Mouse (Mus musculus): ENCODE data around the gene Wwtr1. TPM values are rescaled to one million over a fixed set of nuclear protein-coding genes. Genes with fewer than 3 reads are reported as not detected.

The Wwtr1 gene
- total RNA-seq, 2 experiments from 2014 or later: 22.9 to 25.2 TPM

DNA sequence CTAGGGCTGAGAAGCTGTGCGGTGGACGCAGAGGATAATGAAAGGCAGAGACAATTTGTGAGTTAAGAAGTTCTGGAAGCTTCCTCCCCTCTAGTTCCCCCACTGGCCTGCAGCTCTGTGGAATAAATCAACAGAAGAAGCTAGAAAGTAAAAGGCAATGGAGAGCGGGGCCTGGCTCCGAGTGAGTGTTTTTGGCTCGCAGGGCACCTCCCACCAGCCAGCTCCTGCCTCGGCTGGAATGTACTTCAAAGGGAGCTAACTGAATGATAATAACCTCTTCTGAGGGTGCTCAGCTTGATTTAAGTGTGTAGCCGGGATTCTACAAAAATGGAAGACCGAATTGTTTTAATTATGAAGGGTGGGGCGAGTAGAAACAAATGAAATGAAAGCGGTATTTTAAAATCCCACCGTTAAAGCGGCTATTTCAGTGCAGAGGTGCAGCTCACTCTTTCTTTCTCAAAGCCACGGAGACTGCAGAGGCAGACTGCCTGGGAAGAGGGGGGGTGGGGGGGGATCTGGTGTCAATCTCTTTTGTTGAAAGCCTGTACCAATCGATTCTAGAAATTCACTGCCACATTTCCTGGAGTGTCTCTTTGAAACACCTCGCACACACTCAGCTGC is 104.6 kb downstream of the Wwtr1 start:
- DNase-seq: peak in 1 of 2 experiments; percentile 29
- intact Hi-C loops (cut with DNase I): loop anchor here (2.0 to 5.0 kb wide), 4 partner anchors 36 to 154 kb away; partner anchors contain the start of gene Wwtr1

DNA sequence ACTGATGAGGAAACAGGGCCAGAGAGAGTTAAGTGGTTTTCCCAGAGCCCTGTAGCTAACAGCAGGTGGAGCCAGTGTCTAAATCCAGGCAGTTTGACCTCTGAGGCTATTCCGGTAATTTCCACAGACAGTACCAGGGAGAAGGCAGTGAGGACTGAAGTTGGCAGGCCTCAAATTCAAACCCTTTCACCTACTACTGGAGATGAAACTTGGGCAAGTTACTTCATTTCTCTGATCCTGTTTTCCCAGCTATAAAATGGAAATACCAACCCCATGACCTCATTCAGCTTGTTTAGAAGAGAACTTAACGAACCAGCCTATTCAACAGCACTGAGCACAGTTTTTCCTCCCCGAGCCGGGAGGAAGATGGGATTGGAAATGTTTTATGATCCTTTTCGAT is 105.4 kb downstream of the Wwtr1 start:
- intact Hi-C loops (cut with DNase I): loop anchor here (2.0 to 5.0 kb wide), 4 partner anchors 37 to 154 kb away; partner anchors contain the start of gene Wwtr1
- DNase-seq: peak in 1 of 2 experiments; percentile 47

DNA sequence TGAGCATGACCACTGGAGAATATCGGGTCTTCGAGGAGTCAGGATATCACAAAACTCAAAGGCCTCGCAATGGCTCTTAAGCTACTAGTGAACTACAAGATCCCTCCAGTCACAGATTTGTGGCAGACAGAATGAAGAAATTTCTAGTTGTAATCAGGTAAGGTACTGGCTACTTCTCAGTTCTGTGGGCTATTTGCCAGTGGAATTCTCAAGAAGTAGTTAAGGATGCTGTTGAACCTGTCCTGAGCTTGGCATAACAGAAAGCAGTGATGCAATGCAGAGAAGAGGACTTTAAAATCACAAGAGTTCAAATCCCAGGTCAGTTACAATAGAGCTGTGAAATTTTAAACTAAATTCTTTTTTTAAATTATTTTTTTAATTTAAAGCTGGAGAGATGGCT is 106.4 kb downstream of the Wwtr1 start:
- DNase-seq: no peak
- intact Hi-C loops (cut with DNase I): no loop called here

DNA sequence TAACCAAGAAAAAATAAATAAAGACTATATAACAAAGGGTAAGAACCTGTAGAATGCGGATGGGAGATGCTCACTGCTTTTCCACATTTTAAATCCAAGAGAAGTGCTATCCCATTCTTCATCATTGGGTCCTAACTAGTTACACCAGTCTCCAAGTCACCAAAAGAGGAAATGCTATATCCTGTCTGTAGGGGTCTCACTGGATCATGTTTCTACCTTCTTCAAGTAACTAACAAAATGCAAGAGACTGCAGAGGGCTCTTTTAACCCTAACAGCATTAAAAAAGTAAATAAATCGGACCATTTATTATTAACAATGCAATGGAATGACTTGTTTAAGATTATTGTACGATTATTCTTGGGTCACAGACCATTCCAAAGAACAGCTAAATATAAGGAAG is 109.4 kb downstream of the Wwtr1 start:
- intact Hi-C loops (cut with DNase I): no loop called here
- DNase-seq: no peak

DNA sequence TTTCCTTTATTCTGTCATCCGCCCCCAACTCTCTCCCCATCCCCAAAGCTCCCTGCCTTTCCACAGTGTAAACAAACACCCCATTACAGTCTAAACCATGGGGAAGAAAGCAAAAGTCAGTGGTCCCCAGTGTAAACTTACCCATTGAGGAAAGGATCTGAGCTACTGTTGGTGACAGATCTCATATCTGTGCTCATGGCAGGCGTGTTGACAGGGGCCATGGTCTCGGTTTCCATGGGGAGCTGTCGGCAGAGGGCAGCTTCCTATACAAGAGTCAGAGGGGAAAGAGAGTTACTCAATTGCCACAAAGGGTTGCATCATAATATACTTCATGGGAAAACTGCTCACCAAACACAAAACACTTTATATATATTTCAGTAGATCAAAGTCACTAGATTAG is 112.4 kb downstream of the Wwtr1 start:
- intact Hi-C loops (cut with DNase I): no loop called here

DNA sequence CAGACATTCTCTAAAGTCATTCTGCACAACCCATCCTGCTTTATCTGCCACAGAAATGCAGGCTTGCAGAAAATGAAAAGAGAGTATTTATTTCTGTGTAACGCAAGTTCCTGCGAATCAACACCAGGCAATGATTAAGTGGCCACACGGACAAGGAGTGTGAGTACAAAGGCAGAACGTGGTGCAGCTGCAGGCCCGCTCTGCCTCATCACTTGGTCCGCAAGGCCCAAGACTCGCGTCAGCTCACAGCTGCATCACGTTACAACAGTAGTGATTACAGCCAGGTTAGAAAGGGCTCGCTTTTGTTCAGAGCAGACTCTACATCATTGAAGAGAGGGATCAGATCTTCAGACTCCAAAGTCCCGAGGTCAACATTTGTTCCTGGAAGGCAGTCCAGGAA is 117.1 kb downstream of the Wwtr1 start:
- intact Hi-C loops (cut with DNase I): no loop called here
- no peak for DNase-seq

More for the DNA sequence above, 112.4 kb downstream of the Wwtr1 start:
- DNase-seq: no peak

DNA sequence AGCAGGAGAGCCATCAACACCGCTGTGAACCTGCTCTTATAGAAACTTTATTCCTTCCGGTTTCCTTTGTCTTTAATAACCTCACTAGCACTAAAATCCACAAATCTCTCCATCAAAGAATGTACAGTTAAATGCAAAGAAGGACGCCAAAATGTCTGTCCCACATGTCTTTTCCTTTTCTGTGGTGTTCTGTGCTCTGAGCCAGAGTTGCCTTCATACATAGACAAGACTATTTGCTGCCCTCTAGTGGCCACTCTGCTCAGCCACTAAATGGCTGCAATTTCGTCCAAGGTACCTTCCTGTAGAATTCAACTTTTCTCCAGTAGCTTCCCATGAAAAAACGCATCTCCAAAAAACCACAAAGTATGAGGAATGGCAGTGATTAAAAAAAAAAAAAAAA is 127.3 kb downstream of the Wwtr1 start:
- intact Hi-C loops (cut with DNase I): loop anchor here (2.0 kb wide), 1 partner anchor 180 kb away; no protein-coding TSS in a partner anchor
- peak in 1 of 2 experiments; percentile 34 for DNase-seq

DNA sequence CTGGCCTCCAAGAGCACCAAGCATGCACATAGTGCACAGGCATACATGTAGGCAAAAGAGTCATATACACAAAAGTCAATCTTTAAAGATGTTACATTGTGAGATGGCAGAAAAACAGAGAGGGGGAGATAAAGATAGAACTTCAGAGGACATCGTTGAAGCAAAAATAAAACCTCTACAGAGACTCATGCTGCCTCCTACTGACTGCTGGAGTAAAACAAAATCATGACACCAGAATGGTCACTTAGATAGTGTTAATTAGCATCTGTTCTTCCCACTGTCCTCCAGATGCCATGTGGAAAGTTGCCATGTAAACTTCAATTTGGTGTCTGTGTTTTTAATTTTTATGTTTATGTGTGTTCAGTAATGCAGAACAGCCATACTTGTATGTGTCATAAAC is 127.8 kb downstream of the Wwtr1 start:
- intact Hi-C loops (cut with DNase I): loop anchor here (2.0 kb wide), 1 partner anchor 179 kb away; no protein-coding TSS in a partner anchor

DNA sequence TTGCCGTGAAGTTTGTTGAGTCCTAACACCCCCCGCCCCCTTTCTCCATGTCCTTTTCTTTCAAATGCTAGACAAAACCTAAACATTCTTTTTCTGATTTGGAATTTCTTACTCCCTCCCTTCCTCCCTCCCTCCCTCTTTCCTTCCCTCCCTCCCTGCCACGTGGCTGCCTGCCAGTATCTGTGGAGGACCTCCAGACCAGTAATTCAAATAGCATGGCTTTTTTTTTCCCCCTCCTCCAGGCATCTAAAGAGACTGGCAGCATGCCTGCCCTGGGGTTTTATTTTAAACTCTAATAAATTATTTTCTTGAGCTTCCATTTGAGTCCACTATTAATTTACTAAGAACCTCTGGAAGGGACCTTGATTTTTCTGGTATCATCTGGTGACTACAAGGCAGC is 130.0 kb downstream of the Wwtr1 start:
- intact Hi-C loops (cut with DNase I): no loop called here
- DNase-seq: peak in 1 of 2 experiments; percentile 8

More for the DNA sequence above, 127.8 kb downstream of the Wwtr1 start:
- no peak for DNase-seq

DNA sequence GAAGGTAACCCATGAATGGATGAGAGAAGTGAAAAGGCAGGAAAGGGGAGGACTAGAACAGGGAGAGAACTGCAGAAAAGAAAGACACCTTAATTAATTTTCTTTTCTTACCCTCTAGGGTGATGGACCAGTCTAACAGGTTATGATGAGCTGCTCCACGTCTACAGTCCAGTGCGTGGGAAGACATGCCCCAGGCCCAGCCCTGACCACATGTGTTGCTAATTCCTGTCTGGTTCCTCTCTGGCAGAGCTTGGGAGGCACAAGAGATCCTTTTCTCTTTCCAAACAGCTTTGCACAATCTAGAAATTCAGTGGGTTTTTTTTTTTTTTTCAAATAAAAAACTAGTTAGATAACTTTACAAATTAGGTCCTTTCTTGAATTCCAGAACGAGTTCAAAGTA is 134.8 kb downstream of the Wwtr1 start:
- no peak for DNase-seq
- intact Hi-C loops (cut with DNase I): no loop called here

DNA sequence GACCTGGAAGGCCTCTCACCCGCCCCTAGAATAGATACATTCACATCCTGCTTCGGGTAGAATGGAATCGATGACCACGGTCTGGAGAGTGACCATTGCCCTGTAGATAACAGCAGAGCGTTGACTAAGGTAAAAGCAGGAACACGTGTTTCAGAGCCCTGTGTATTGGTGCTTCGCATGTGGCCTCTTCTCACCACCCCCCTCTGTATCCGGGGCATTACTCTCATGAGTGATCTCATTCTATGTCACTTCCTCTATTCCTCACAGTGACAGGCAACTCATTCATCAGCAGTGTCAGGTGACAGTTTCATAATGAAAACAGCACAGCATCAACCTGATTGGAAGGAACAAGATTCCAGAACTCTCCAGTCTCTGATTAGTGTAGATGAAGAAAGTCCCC is 140.3 kb downstream of the Wwtr1 start:
- intact Hi-C loops (cut with DNase I): no loop called here
- DNase-seq: no peak

DNA sequence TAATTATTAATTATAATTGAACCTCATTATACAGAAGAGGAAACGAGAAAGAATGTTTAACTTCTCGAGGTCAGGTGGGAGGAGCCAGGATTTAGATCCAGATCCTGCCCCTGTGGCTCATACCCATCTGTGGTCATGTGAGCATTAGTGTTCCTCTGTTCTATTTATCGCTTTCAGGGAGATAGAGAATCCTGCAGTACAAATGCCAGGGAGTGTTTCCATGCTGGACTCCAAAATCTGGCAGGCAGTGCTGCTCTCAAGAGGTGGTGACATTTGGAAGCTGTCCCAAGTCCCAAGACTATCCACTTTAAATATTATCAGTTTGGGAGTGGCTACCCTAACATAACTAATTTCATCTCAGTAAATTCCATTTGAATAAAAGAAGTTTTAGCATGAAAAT is 144.0 kb downstream of the Wwtr1 start:
- intact Hi-C loops (cut with DNase I): no loop called here
- DNase-seq: no peak

DNA sequence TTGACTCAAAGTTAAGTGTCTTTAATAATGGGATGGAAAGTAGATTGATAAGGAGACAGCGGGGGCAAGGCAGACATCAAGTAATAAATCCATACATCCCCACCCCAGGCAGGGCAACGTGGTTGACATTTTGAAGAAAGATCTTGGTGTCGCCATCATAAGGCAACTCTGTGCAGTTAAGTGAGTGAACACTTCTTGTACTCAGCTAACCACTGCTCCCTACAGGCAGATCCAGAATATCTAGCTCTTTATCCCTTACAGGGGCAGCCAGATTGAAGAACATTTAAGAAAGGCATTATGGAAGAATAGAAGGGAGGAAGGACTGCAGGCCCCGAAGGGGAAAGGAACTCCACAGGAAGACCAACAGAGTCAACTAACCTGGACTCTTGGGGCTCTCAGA is 146.2 kb downstream of the Wwtr1 start:
- intact Hi-C loops (cut with DNase I): no loop called here

DNA sequence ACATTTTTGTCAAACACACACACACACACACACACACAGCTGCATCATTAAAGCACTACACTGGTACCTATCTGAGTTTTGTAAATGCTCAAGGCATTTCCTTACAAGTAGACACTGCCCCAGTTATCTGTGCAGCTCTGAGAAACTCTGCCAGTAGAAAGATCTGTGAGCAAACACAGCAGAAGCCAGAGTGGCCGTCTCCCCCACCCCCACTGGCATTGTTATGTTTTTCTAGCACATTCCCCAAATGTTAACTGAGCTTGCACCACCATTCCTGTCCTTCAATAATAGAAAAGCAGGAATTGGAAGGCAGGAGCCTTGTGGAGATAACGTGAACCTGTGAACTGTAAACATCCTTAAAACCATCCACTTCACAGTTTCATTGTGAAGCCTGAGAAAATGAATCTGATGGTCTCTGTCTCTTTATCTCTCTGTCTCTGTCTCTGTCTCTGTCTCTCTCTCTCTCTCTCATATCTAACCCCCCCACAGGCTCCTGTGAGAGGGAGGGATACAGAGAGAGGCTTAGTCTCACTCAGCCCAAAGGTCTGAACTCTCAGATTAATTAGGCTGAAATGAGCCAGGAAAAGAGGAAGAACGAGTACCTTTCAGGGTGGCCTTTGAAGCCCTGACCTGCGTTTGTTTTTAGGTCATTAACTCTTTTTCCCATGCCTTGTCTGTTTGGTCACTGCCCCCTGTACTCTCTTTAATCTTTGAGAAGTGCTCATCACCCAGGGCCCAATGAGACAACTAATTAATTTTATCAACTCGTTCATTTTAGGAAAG is 146.8 kb downstream of the Wwtr1 start:
- intact Hi-C loops (cut with DNase I): no loop called here
- no peak for DNase-seq

More for the DNA sequence above, 146.2 kb downstream of the Wwtr1 start:
- no peak for DNase-seq

DNA sequence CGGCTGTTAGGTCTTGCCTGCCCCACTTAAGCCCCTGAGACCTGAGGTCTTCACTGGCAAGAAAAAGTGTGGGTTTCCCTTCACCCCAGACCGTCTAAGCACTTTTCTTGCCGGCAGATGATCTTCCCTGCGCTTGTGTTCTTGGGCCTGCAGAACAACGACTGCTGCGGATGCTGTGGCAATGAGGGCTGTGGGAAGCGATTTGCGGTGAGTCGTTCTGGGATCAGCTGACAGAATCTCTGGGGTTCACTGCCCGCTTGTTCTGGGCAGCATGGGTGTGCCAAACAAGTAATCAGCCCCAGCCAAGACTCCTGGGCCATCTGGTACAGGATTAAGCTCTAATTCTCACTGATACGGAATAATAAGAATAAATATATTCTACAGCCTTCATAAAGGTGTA is 149.4 kb downstream of the Wwtr1 start:
- intact Hi-C loops (cut with DNase I): no loop called here
- no peak for DNase-seq

DNA sequence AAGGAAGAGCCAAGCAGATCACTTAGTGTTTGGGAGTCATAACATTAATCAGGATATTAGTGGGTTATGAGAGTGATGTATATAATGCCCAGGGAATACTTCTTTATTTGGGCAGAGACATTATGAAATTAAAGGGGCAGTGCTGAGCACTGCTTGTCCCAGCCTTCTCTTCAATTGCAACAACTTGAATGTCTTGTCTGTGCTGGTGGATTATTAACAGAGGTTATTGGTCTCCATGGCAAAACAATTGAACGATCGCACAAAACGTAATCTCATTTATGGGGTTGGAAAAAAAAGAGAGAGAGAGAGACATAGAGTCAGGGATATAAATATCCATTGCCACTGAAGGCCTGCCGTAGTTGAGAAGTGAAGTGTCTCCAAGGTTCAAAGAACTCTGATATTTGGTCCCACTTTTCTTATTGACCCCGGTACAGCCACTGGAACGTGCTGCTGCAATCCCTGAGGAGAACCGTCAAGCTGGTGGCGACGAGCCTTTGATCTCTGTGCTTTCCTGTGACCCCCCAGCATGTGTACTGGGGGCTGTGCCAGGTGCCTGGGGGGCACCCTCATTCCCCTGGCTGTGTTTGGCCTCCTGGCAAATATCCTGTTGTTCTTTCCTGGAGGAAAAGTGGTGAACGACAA is 150.5 kb downstream of the Wwtr1 start, which contains the start of gene Tm4sf4:
Gene Tm4sf4 (plus strand): TSS at position 226 of the 642 bp plus-strand sequence.
- intact Hi-C loops (cut with DNase I): no loop called here
- no peak for DNase-seq

DNA sequence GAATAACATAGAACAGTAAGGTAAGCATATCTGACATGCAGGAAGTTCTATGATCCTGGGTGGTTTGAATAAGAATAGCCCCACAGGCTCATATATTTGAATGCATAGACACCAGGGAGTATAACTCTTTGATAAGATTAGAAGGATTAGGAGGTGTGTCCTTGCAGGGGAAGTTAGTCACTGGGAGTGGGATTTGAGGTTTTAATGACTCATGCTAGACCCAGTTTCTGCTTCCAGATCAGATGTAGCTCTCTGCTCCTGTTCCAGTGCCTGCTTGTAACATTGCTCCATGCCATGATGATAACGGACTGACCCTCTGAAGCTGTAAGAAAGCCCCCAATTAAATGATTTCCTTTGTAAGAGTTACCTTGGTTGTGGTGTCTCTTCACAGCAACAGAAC is 155.1 kb downstream of the Wwtr1 start:
- no peak for DNase-seq
- intact Hi-C loops (cut with DNase I): no loop called here

DNA sequence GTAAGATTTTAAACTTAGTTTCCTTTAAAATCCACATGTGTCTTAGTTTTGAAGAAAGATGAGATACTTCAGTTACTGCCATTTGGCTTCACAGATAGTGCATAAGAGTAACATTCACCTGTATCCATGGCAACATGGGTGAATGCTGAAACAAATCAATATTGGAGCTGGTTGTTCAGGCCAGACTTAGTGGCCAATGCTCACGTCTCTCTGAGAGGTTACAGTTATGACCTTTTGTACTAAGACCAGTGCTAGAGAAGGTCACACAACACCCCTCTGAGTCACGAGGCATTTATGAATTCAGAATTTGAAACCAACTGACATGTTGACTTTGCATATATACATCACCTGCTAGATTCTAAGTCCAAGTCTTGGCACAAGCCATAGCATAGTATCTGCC is 155.5 kb downstream of the Wwtr1 start:
- intact Hi-C loops (cut with DNase I): no loop called here
- DNase-seq: no peak

DNA sequence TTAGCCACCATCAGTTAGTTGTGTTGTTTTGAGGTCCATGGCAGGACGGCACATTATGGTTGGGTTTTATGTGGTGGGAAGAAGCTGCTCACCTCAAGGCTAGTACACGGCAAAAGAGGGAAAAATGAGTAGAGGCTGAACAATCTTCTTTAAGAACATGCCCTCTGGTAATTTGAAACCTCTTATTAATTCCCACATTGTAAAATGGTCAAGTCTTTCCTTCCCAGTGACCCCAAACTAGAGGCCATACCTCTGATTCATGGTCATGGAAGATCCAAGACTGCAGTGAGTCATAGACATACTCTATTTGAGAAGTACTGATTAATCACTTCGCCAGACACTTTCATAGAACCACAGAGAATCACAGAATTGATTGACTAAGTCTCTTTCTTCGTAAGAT is 164.2 kb downstream of the Wwtr1 start:
- DNase-seq: no peak
- intact Hi-C loops (cut with DNase I): no loop called here
